Mouse (Mus musculus): ENCODE results near the gene Rnf7. TPM values are rescaled to one million over a fixed set of nuclear protein-coding genes. Genes with fewer than 3 reads are reported as not detected.
A peak's percentile ranks its signal among the peaks of the same experiment; 100 is the strongest.
"Not testable (repeated sequence)": the region's sequence is repeated elsewhere in the genome, so short reads cannot be mapped to it uniquely, and the experiment has no call there.

Rnf7 gene
- 104 and 110 TPM in 2 replicates for polyA plus RNA-seq (2016; fragmentation: Nextera tagmentation; extraction: Ambion mirVana)

- peak; percentile 96 for ATAC-seq
- H3K4me1 ChIP-seq = peaks cover 24% of the 10 kb centered on the region
- H3K9ac ChIP-seq = peak within 1 kb of the TSS; percentile 83
- H3K27ac ChIP-seq = peak within 1 kb of the TSS; percentile 76
- H3K9me3 ChIP-seq (replicated peaks) = no peaks in the 10 kb centered on the region
- peak within 1 kb of the TSS; percentile 80 for H3K4me3 ChIP-seq
- peaks cover 13% of the 10 kb centered on the region for H3K36me3 ChIP-seq
- peak within 1 kb of the TSS; percentile 79 for H3K4me2 ChIP-seq
- WGBS (ENCODE audit: insufficient replicate concordance) = under 1% methylated on average over 74 of the region's 74 CpGs
- no peaks in the 10 kb centered on the region for H3K27me3 ChIP-seq (replicated peaks)
Measured at GRCm38 (mm10) chr9:96478071-96478888, at the start of gene Rnf7. TSS of gene Rnf7 (minus strand) at chr9:96478675.

DNA sequence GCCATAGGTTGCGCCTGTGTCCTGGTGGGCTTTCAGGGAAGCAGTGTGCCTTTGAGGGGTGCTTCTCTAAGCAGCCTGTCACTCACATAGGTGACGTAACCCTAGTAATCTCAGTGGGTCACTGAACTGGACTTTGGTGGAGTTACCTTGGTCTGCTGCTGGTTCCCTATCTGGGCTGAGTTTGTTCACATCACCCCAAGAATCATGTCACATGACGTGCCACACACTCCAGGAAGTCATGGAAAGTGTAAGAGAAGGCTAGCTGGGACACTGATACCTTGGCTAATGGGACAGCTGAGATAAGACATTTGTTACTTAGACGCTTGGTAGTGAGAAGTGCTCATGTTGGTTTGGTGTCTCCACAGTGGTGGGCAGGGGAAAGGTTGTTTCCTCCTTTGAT lies 47.5 kb upstream of the Rnf7 start:
- Histone ChIP-seq H3K9me3 (replicated peaks) (no peaks in the 10 kb centered on the region), H3K4me2 (no peak overlapping the region), H3K27me3 (replicated peaks) (no peaks in the 10 kb centered on the region), H3K4me1 (peaks cover 12% of the 10 kb centered on the region; the same call in 1 of the 2 replicates), H3K36me3 (no peaks in the 10 kb centered on the region), H3K4me3 (no peak overlapping the region), H3K27ac (no peak overlapping the region), H3K9ac (no peak overlapping the region)
- WGBS (ENCODE audit: insufficient replicate concordance) = 46% methylated on average over 4 of the region's 4 CpGs
- no peak for ATAC-seq

DNA sequence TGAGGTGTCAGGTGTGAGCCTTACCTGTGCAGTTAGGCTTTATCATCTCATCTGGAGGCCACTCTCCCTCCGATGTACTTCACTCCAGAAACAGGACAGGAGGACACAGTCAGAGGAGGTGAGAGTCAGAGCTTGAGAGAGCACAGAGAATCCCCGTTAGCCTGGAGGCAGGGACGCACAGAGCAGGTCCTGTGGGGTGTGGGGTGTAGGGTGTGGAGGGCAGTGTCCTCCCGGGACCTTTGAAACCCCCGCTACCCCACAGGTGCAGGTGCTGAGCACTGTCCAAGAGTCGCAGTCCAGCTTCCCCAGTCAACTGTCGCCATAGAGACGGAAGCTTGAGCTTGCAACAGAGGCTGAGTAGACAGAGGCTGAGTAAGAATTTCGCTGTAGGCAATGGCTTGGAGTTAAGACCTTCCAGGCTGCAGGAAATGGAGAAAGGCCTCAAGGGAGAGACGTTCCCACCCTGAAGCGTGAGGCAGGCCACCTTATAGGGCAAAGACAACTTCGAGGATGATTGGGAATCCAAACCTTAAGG lies 46.6 kb upstream of the Rnf7 start, which contains the start of gene Gm28729:
Gm28729 (minus strand) TSS at position 293 of the 535 bp plus-strand sequence.
- ATAC-seq = peak; percentile 42; the same call in 1 of the 2 replicates
- H3K4me3 ChIP-seq = no peak within 1 kb of the TSS
- WGBS (ENCODE audit: insufficient replicate concordance) = 49% methylated on average over 12 of the region's 12 CpGs
- no peaks in the 10 kb centered on the region for H3K36me3 ChIP-seq
- no peaks in the 10 kb centered on the region for H3K9me3 ChIP-seq (replicated peaks)
- no peaks in the 10 kb centered on the region for H3K27me3 ChIP-seq (replicated peaks)
- H3K9ac ChIP-seq = no peak within 1 kb of the TSS
- H3K4me2 ChIP-seq = no peak within 1 kb of the TSS
- no peak within 1 kb of the TSS for H3K27ac ChIP-seq
- H3K4me1 ChIP-seq = peaks cover 12% of the 10 kb centered on the region; the same call in 1 of the 2 replicates

DNA sequence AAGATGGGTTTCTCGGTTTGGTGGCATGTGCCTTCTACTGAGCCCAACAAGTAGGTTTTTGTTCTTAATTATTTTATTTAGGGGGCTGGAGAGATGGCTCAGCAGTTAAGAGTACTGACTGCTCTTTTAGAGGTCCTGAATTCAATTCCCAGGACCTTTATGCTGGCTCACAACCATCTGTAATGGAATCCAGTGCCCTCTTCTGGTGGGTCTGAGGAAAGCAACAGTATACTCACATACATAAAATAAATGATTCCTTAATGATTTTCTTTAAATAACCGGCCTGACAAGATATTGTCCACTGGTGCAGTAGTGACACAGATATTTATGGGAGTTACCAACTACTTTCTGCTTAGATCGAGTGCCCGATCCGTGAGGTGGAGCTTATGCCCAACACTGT lies 44.7 kb upstream of the Rnf7 start:
- no peaks in the 10 kb centered on the region for H3K27me3 ChIP-seq (replicated peaks)
- no peak overlapping the region for H3K4me3 ChIP-seq
- H3K4me1 ChIP-seq = peaks cover 12% of the 10 kb centered on the region; the same call in 1 of the 2 replicates
- no peak overlapping the region for H3K9ac ChIP-seq
- no peak overlapping the region for H3K27ac ChIP-seq
- no peak overlapping the region for H3K4me2 ChIP-seq
- no peak for ATAC-seq
- H3K36me3 ChIP-seq = no peaks in the 10 kb centered on the region
- H3K9me3 ChIP-seq (replicated peaks) = no peaks in the 10 kb centered on the region
- WGBS (ENCODE audit: insufficient replicate concordance) = 66% methylated on average over 5 of the region's 5 CpGs

DNA sequence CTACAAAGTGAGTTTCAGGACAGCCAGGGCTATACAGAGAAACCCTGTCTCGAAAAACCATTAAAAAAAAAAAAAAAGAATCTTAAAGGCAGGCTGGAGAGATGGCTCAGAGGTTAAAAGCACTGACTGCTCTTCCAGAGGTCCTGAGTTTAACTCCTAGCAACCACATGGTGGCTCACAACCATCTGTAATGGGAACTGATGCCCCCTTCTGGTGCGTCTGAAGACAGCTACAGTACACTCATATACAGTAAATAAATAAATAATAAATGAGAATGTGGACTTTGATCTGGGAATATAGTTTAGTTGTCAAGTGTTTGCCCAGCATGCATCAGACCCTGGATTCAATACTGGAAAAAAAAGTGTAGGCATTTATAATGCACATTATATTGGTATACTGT lies 43.1 kb upstream of the Rnf7 start:
- H3K4me2 ChIP-seq; H3K4me3 ChIP-seq; H3K9ac ChIP-seq; H3K27ac ChIP-seq; H3K9me3 ChIP-seq (replicated peaks); ATAC-seq; H3K27me3 ChIP-seq (replicated peaks); H3K36me3 ChIP-seq: not testable (repeated sequence)
- WGBS (ENCODE audit: insufficient replicate concordance) = 47% methylated on average over 2 of the region's 2 CpGs
- H3K4me1 ChIP-seq = peaks cover 25% of the 10 kb centered on the region

DNA sequence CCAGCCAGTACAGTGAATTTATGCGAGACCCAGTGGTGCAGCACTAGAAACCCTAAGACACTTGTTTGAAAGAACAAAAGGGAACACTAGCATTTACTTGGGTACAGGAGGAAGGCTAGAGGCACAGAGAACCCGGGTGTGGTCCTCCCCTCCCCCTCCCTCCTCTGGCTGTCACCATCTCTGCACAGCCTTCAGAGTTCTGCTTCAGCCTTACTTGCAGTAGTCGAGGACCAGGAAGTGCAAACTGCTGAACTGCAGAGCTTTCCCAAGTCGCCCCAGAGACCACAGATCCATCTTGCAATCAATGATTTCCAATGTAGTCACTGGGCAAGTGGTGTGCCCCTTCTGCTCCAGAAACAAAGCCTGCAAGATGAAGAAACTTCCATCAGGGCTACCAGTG lies 39.0 kb upstream of the Rnf7 start:
- ATAC-seq = no peak
- no peaks in the 10 kb centered on the region for H3K9me3 ChIP-seq (replicated peaks)
- WGBS (ENCODE audit: insufficient replicate concordance) = 20% methylated on average over 4 of the region's 4 CpGs

GRCm38 (mm10) chr9:96516806-96517205 lies 38.3 kb upstream of the Rnf7 start:
- no peak for ATAC-seq
- Histone ChIP-seq H3K9me3 (replicated peaks) (no peaks in the 10 kb centered on the region), H3K36me3 (no peaks in the 10 kb centered on the region), H3K4me2 (no peak overlapping the region), H3K27me3 (replicated peaks) (no peaks in the 10 kb centered on the region), H3K4me3 (no peak overlapping the region), H3K27ac (no peak overlapping the region), H3K9ac (no peak overlapping the region), H3K4me1 (peaks cover 49% of the 10 kb centered on the region)
- 59% methylated on average over 3 of the region's 3 CpGs for WGBS (ENCODE audit: insufficient replicate concordance)

More for the DNA sequence above, 39.0 kb upstream of the Rnf7 start:
- H3K4me3 ChIP-seq = no peak overlapping the region
- no peak overlapping the region for H3K9ac ChIP-seq
- no peak overlapping the region for H3K4me2 ChIP-seq
- H3K36me3 ChIP-seq = no peaks in the 10 kb centered on the region
- H3K27me3 ChIP-seq (replicated peaks) = no peaks in the 10 kb centered on the region
- H3K27ac ChIP-seq = no peak overlapping the region
- peaks cover 49% of the 10 kb centered on the region for H3K4me1 ChIP-seq

DNA sequence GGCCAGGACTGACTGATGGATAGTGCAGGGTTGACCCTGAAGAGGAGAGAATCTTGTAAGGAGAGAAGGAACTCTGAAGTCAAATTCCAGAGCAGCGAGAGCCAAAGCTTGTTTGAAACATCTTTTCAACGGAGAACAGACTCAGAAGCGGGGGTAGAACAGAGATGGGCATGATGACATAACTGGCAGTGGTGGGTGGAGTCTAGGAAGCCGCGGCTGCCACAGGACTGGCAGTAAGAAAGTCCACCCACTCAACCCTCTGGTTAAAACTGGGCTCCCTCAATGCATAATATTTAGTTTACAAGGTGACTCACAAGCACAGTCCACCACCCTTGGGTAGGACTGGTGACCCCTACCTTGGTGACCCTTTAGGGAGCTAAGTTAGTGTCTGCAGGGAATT lies 37.3 kb upstream of the Rnf7 start:
- H3K36me3 ChIP-seq = no peaks in the 10 kb centered on the region
- 67% methylated on average over 5 of the region's 5 CpGs for WGBS (ENCODE audit: insufficient replicate concordance)
- no peak for ATAC-seq
- no peak overlapping the region for H3K9ac ChIP-seq
- peaks cover 49% of the 10 kb centered on the region for H3K4me1 ChIP-seq
- no peak overlapping the region for H3K4me3 ChIP-seq
- no peak overlapping the region for H3K27ac ChIP-seq
- no peaks in the 10 kb centered on the region for H3K9me3 ChIP-seq (replicated peaks)
- H3K27me3 ChIP-seq (replicated peaks) = no peaks in the 10 kb centered on the region
- H3K4me2 ChIP-seq = no peak overlapping the region

GRCm38 (mm10) chr9:96514278-96514677 lies 35.8 kb upstream of the Rnf7 start:
- H3K36me3 ChIP-seq = no peaks in the 10 kb centered on the region
- H3K9ac ChIP-seq = peak overlapping the region; percentile 42
- 17% methylated on average over 5 of the region's 5 CpGs for WGBS (ENCODE audit: insufficient replicate concordance)
- peak overlapping the region; percentile 53 for H3K4me2 ChIP-seq
- H3K4me3 ChIP-seq = no peak overlapping the region
- no peaks in the 10 kb centered on the region for H3K27me3 ChIP-seq (replicated peaks)
- H3K9me3 ChIP-seq (replicated peaks) = no peaks in the 10 kb centered on the region
- H3K27ac ChIP-seq = peak overlapping the region; percentile 38; the same call in 1 of the 2 replicates
- peak; percentile 91 for ATAC-seq
- peaks cover 49% of the 10 kb centered on the region for H3K4me1 ChIP-seq

GRCm38 (mm10) chr9:96506011-96506498 lies 27.6 kb upstream of the Rnf7 start:
- no peaks in the 10 kb centered on the region for H3K9me3 ChIP-seq (replicated peaks)
- H3K36me3 ChIP-seq = no peaks in the 10 kb centered on the region
- H3K4me3 ChIP-seq = no peak overlapping the region
- 0 out of 2 replicates have a peak, but pooled peaks cover 7% of the 10 kb centered on the region for H3K4me1 ChIP-seq
- H3K9ac ChIP-seq = no peak overlapping the region
- H3K27ac ChIP-seq = no peak overlapping the region
- no peak overlapping the region for H3K4me2 ChIP-seq
- no peaks in the 10 kb centered on the region for H3K27me3 ChIP-seq (replicated peaks)
- ATAC-seq = no peak
- 59% methylated on average over 10 of the region's 10 CpGs for WGBS (ENCODE audit: insufficient replicate concordance)

DNA sequence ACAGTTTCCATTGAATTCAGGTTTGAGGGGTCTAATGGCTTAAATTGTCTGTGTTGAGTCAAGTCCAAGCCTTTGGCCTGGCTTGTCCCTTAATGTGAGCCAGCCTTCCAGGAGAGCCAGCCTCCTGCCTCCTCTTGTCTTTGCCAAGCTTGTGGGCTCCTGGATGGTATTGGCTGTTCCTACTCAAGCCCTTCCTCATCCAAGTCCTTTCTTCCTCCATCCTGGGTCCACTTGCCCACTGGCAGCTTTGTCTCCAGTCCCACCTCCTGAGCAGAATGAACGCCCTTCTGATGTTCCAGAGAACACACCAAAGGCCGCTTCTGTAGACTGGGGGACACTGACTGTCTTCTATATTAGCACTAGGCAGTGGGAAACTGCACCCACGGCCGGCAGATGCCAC lies 26.7 kb upstream of the Rnf7 start:
- Histone ChIP-seq H3K36me3 (no peaks in the 10 kb centered on the region), H3K9me3 (replicated peaks) (no peaks in the 10 kb centered on the region), H3K27me3 (replicated peaks) (no peaks in the 10 kb centered on the region), H3K4me2 (no peak overlapping the region), H3K27ac (no peak overlapping the region), H3K4me3 (no peak overlapping the region), H3K9ac (no peak overlapping the region), H3K4me1 (0 out of 2 replicates have a peak, but pooled peaks cover 7% of the 10 kb centered on the region)
- 71% methylated on average over 4 of the region's 4 CpGs for WGBS (ENCODE audit: insufficient replicate concordance)
- ATAC-seq = no peak
